Mouse (Mus musculus) urinary bladder, postnatal 4 days (tissue): Measurements from ENCODE around the gene Adrm1.

Source experiments
- DNase-seq, 2 experiments: peaks; one replicate each; pipeline ENCODE4 v3.0.0; 2021 to 2022; ENCODE audit warnings: low spot score in 2 of 2

Gene Adrm1

GRCm38 (mm10) chr2:180218677-180219076 lies 47.4 kb downstream of the Adrm1 start:
- no peak for DNase-seq

GRCm38 (mm10) chr2:180219145-180219943 lies 48.1 kb downstream of the Adrm1 start:
- DNase-seq = no peak

- DNase-seq = no peak
Observed at GRCm38 (mm10) chr2:180220165-180220564, 48.9 kb downstream of the Adrm1 start.

- DNase-seq = no peak
Observed at GRCm38 (mm10) chr2:180221051-180221450, 49.8 kb downstream of the Adrm1 start.

- peak in 1 of 2 experiments; percentile 52 for DNase-seq
Observed at GRCm38 (mm10) chr2:180222250-180222649, 51.0 kb downstream of the Adrm1 start.

- DNase-seq = no peak
Observed at GRCm38 (mm10) chr2:180224647-180225043, 53.4 kb downstream of the Adrm1 start.

- DNase-seq = peak in 1 of 2 experiments; percentile 38
Observed at GRCm38 (mm10) chr2:180225044-180225761, 53.9 kb downstream of the Adrm1 start.
